14 mouse cellular contexts compared by ENCODE assay signal in genomic region chr2:174058316-174058939, GRCm38 (mm10). TPM values are rescaled to one million over a fixed set of nuclear protein-coding genes. Genes with fewer than 3 reads are reported as not detected.
A peak's percentile ranks its signal among the peaks of the same experiment; 100 is the strongest.
DNase-seq lines count a peak whose midpoint lies in the region; ATAC-seq lines count a peak whose summit lies in the region.
"Had no signal": no experiment of that assay in that cellular context is flagged by ENCODE, and none has a peak within 500 bp of the region (broad histone marks: within the 10 kb centered on the region; RNA-seq: fewer than 3 reads in every experiment).

No protein-coding gene starts in this region.

- H3K4me2 ChIP-seq in neural tube, embryonic 15.5 days = no peak overlapping the region
- no peak overlapping the region for H3K4me2 ChIP-seq in midbrain, embryonic 13.5 days (replicated peaks)
- H3K4me2 ChIP-seq: hindbrain, embryonic 12.5 days had no signal

- H3K9ac ChIP-seq in neural tube, embryonic 15.5 days (replicated peaks) = no peak overlapping the region
- no peak overlapping the region for H3K9ac ChIP-seq in midbrain, embryonic 13.5 days (replicated peaks)
- H3K9ac ChIP-seq: hindbrain, embryonic 12.5 days had no signal

- peak; percentile 25 for DNase-seq in gastrocnemius, postnatal 25 days
- no peak for DNase-seq in gastrocnemius, adult 8-10 months (ENCODE audit: low spot score in 2 of 2)
- DNase-seq in neural tube, embryonic 10.5 days (ENCODE audit: extremely low spot score, low spot score) = peak; percentile 11
- DNase-seq in kidney, postnatal 14 days = peak; percentile 75
- DNase-seq in cerebellum, adult 9-11 months = no peak
- DNase-seq in thymus, postnatal 4 days = no peak
- DNase-seq: adrenal gland, postnatal 25 days; cerebellum, adult 18-20 months; embryo, embryonic 11 days; liver; lung, postnatal 36 days had no signal

- no peaks in the 10 kb centered on the region for H3K36me3 ChIP-seq in neural tube, embryonic 15.5 days
- H3K36me3 ChIP-seq in midbrain, embryonic 13.5 days = no peaks in the 10 kb centered on the region
- H3K36me3 ChIP-seq: hindbrain, embryonic 12.5 days had no signal

- H3K9me3 ChIP-seq in neural tube, embryonic 15.5 days (replicated peaks) = no peaks in the 10 kb centered on the region
- no peaks in the 10 kb centered on the region for H3K9me3 ChIP-seq in midbrain, embryonic 13.5 days

- H3K27ac ChIP-seq in neural tube, embryonic 15.5 days (replicated peaks) = no peak overlapping the region
- no peak overlapping the region for H3K27ac ChIP-seq in midbrain, embryonic 13.5 days
- H3K27ac ChIP-seq: hindbrain, embryonic 12.5 days had no signal

- no peak overlapping the region for H3K4me3 ChIP-seq in neural tube, embryonic 15.5 days (replicated peaks)
- H3K4me3 ChIP-seq in midbrain, embryonic 13.5 days (replicated peaks) = no peak overlapping the region
- H3K4me3 ChIP-seq: hindbrain, embryonic 12.5 days had no signal

- H3K4me1 ChIP-seq in neural tube, embryonic 15.5 days = no peaks in the 10 kb centered on the region
- 0 out of 2 replicates have a peak, but pooled peaks cover 3% of the 10 kb centered on the region for H3K4me1 ChIP-seq in midbrain, embryonic 13.5 days (replicated peaks)

- no peak for ATAC-seq in neural tube, embryonic 15.5 days (ENCODE audit: low FRiP score)
- no peak for ATAC-seq in midbrain, embryonic 13.5 days

- H3K27me3 ChIP-seq in neural tube, embryonic 15.5 days (replicated peaks) = no peaks in the 10 kb centered on the region
- no peaks in the 10 kb centered on the region for H3K27me3 ChIP-seq in midbrain, embryonic 13.5 days
- H3K27me3 ChIP-seq: hindbrain, embryonic 12.5 days had no signal

- 83% methylated on average over 8 of the region's 8 CpGs for WGBS in neural tube, embryonic 15.5 days
- 90% methylated on average over 8 of the region's 8 CpGs for WGBS in midbrain, embryonic 13.5 days

RNA-seq across cellular contexts. Expression of gene Stx16, which starts 17.7 kb away (rescaled TPM):
- total RNA-seq in gastrocnemius, postnatal 25 days (2021) = 10 to 100 TPM; 22.1 to 22.9 TPM
- 10 to 100 TPM; 14.0 to 19.3 (median 15.1) TPM for total RNA-seq in gastrocnemius, adult 8-10 months (2022)
- polyA plus RNA-seq in neural tube, embryonic 15.5 days (2015; fragmentation: Nextera tagmentation; extraction: Ambion mirVana) = 10.4 and 10.9 TPM in 2 replicates
- 13.4 and 15.0 TPM in 2 replicates for polyA plus RNA-seq in midbrain, embryonic 13.5 days (2015; fragmentation: Nextera tagmentation; extraction: Ambion mirVana)

RNA-seq across cellular contexts. Expression of gene Npepl1, which starts 51.7 kb away (rescaled TPM):
- 10 to 100 TPM; 52.0 to 58.8 TPM for total RNA-seq in gastrocnemius, postnatal 25 days (2021)
- total RNA-seq in gastrocnemius, adult 8-10 months (2022) = 100 to 1,000 TPM in 2 of 4 experiments, 10 to 100 TPM in 2; 95.2 to 109 (median 99.1) TPM
- 14.1 and 26.0 TPM in 2 replicates for polyA plus RNA-seq in neural tube, embryonic 15.5 days (2015; fragmentation: Nextera tagmentation; extraction: Ambion mirVana)
- polyA plus RNA-seq in midbrain, embryonic 13.5 days (2015; fragmentation: Nextera tagmentation; extraction: Ambion mirVana) = 18.5 and 20.4 TPM in 2 replicates

Comparison
In these comparisons a context has a peak if more than half of its experiments do, and no peak if none do; other contexts are left out.
1. DNase-seq: peak in gastrocnemius, postnatal 25 days (single experiment), neural tube, embryonic 10.5 days (single experiment) and kidney, postnatal 14 days (single experiment); none in gastrocnemius, adult 8-10 months (0 of 2), cerebellum, adult 9-11 months (single experiment) and thymus, postnatal 4 days (single experiment).